19 mouse cellular contexts compared by ENCODE assay signal in genomic region chr4:87749532-87750234, GRCm38 (mm10).
DNase-seq lines count a peak whose midpoint lies in the region; ATAC-seq and TF ChIP-seq lines count a peak whose summit lies in the region.
"Had no signal": no experiment of that assay in that cellular context is flagged by ENCODE, and none has a peak within 500 bp of the region (broad histone marks: within the 10 kb centered on the region; RNA-seq: fewer than 3 reads in every experiment).

No protein-coding gene starts in this region.

- no peaks in the 10 kb centered on the region for H3K27me3 ChIP-seq in forebrain, postnatal 0 days (ENCODE audit: insufficient read depth, low read length)
- peaks cover 6% of the 10 kb centered on the region for H3K27me3 ChIP-seq in forebrain, embryonic 12.5 days
- no peaks in the 10 kb centered on the region for H3K27me3 ChIP-seq in lung, embryonic 16.5 days (ENCODE audit: control insufficient read depth, insufficient read depth, low read depth, low read length)
- no peaks in the 10 kb centered on the region for H3K27me3 ChIP-seq in midbrain, embryonic 16.5 days (ENCODE audit: control insufficient read depth, insufficient read depth, low read depth, low read length)
- H3K27me3 ChIP-seq in stomach, postnatal 0 days (ENCODE audit: control insufficient read depth, insufficient read depth, low read length), result no peaks in the 10 kb centered on the region
- H3K27me3 ChIP-seq: heart, embryonic 13.5 days; neural tube, embryonic 13.5 days had no signal

- peak; percentile 83 for ATAC-seq in forebrain, postnatal 0 days
- no peak for ATAC-seq in forebrain, embryonic 12.5 days (ENCODE audit: low FRiP score)
- ATAC-seq in lung, embryonic 16.5 days (ENCODE audit: low read depth), result peak; percentile 56; the same call in 1 of the 2 replicates
- ATAC-seq in midbrain, embryonic 16.5 days, result peak; percentile 77
- no peak for ATAC-seq in stomach, postnatal 0 days (ENCODE audit: low FRiP score, low TSS enrichment)
- ATAC-seq: CD4-positive, CD25-positive, alpha-beta regulatory T cell, adult 4 months; liver, postnatal 0 days had no signal

- no peak overlapping the region for H3K27ac ChIP-seq in forebrain, postnatal 0 days (ENCODE audit: low read depth, low read length)
- H3K27ac ChIP-seq in forebrain, embryonic 12.5 days, result no peak overlapping the region
- no peak overlapping the region; the same call in 1 of the 2 replicates for H3K27ac ChIP-seq in lung, embryonic 16.5 days (ENCODE audit: low read length)
- no peak overlapping the region; the same call in 1 of the 2 replicates for H3K27ac ChIP-seq in midbrain, embryonic 16.5 days (ENCODE audit: low read length)
- H3K27ac ChIP-seq in stomach, postnatal 0 days (replicated peaks), result no peak overlapping the region
- H3K27ac ChIP-seq: heart, embryonic 13.5 days; limb, embryonic 10.5 days; neural tube, embryonic 13.5 days had no signal

- no peaks in the 10 kb centered on the region for H3K4me1 ChIP-seq in forebrain, postnatal 0 days (ENCODE audit: insufficient read depth)
- peaks cover 15% of the 10 kb centered on the region for H3K4me1 ChIP-seq in forebrain, embryonic 12.5 days
- H3K4me1 ChIP-seq in lung, embryonic 16.5 days (replicated peaks; ENCODE audit: control insufficient read depth, insufficient read depth, low read length), result peaks cover 11% of the 10 kb centered on the region
- H3K4me1 ChIP-seq in midbrain, embryonic 16.5 days (ENCODE audit: control insufficient read depth, insufficient read depth, low read length), result peaks cover 9% of the 10 kb centered on the region
- no peaks in the 10 kb centered on the region for H3K4me1 ChIP-seq in stomach, postnatal 0 days (replicated peaks; ENCODE audit: control insufficient read depth, insufficient read depth)
- H3K4me1 ChIP-seq: megakaryocyte, embryonic 14.5 days had no signal

- H3K9ac ChIP-seq in forebrain, postnatal 0 days, result no peak overlapping the region
- H3K9ac ChIP-seq in forebrain, embryonic 12.5 days, result no peak overlapping the region
- H3K9ac ChIP-seq in lung, embryonic 16.5 days (ENCODE audit: low read length), result no peak overlapping the region
- no peak overlapping the region for H3K9ac ChIP-seq in midbrain, embryonic 16.5 days (ENCODE audit: low read depth, low read length)
- H3K9ac ChIP-seq in stomach, postnatal 0 days (ENCODE audit: low read length), result no peak overlapping the region
- H3K9ac ChIP-seq: heart, embryonic 13.5 days; liver, postnatal 0 days; neural tube, embryonic 13.5 days had no signal

- TF ChIP-seq EP300 in stomach, postnatal 0 days (optimal IDR thresholded peaks at IDR 0.05), result no peak

- WGBS in forebrain, postnatal 0 days, result 13% methylated on average over 4 of the region's 4 CpGs
- WGBS in forebrain, embryonic 12.5 days, result 36% methylated on average over 4 of the region's 4 CpGs
- WGBS in lung, embryonic 16.5 days, result 32% methylated on average over 4 of the region's 4 CpGs
- WGBS in midbrain, embryonic 16.5 days, result 23% methylated on average over 4 of the region's 4 CpGs
- WGBS in stomach, postnatal 0 days, result 28% methylated on average over 4 of the region's 4 CpGs

- no peak for TF ChIP-seq CTCF in forebrain, postnatal 0 days (IDR thresholded peaks at IDR 0.05; ENCODE audit: low read depth)
- TF ChIP-seq CTCF in stomach, postnatal 0 days (IDR thresholded peaks at IDR 0.05; ENCODE audit: low read depth), result no peak

- peak; percentile 6 for DNase-seq in cerebellum, adult 11-12 months
- DNase-seq in cerebellum, adult 8-10 months, result no peak
- no peak for DNase-seq in forebrain, postnatal 0 days
- DNase-seq in lung, postnatal 10 days, result no peak
- no peak for DNase-seq in stomach, postnatal 0 days (ENCODE audit: low spot score)
- DNase-seq: adrenal gland, postnatal 36 days; kidney, adult 8-10 months; kidney, postnatal 14 days; liver, postnatal 0 days; thymus, postnatal 4 days had no signal

- H3K4me2 ChIP-seq in forebrain, postnatal 0 days (ENCODE audit: low read depth), result no peak overlapping the region
- H3K4me2 ChIP-seq in forebrain, embryonic 12.5 days, result no peak overlapping the region
- no peak overlapping the region for H3K4me2 ChIP-seq in lung, embryonic 16.5 days (ENCODE audit: low read depth, low read length)
- H3K4me2 ChIP-seq in midbrain, embryonic 16.5 days (ENCODE audit: low read length), result no peak overlapping the region
- no peak overlapping the region for H3K4me2 ChIP-seq in stomach, postnatal 0 days (replicated peaks; ENCODE audit: low read depth)
- H3K4me2 ChIP-seq: heart, embryonic 13.5 days; neural tube, embryonic 13.5 days had no signal

- H3K9me3 ChIP-seq in forebrain, postnatal 0 days (ENCODE audit: low read length), result no peaks in the 10 kb centered on the region
- no peaks in the 10 kb centered on the region for H3K9me3 ChIP-seq in forebrain, embryonic 12.5 days
- no peaks in the 10 kb centered on the region for H3K9me3 ChIP-seq in lung, embryonic 16.5 days (ENCODE audit: control insufficient read depth, low read length)
- no peaks in the 10 kb centered on the region for H3K9me3 ChIP-seq in midbrain, embryonic 16.5 days (replicated peaks; ENCODE audit: control insufficient read depth, low read length, poor library complexity, severe bottlenecking)
- H3K9me3 ChIP-seq in stomach, postnatal 0 days (ENCODE audit: control insufficient read depth, low read length), result no peaks in the 10 kb centered on the region
- H3K9me3 ChIP-seq: limb, embryonic 10.5 days; megakaryocyte, embryonic 14.5 days; neural tube, embryonic 13.5 days had no signal

- H3K4me3 ChIP-seq in forebrain, postnatal 0 days (ENCODE audit: low read depth, low read length), result no peak overlapping the region
- H3K4me3 ChIP-seq in forebrain, embryonic 12.5 days (replicated peaks), result no peak overlapping the region
- no peak overlapping the region for H3K4me3 ChIP-seq in lung, embryonic 16.5 days (ENCODE audit: low read length)
- no peak overlapping the region for H3K4me3 ChIP-seq in midbrain, embryonic 16.5 days (ENCODE audit: low read depth, low read length)
- H3K4me3 ChIP-seq in stomach, postnatal 0 days (ENCODE audit: low read depth, low read length), result no peak overlapping the region
- H3K4me3 ChIP-seq: erythroblast, embryonic 14.5 days; heart, embryonic 13.5 days; limb, embryonic 10.5 days; megakaryocyte, embryonic 14.5 days; neural tube, embryonic 13.5 days had no signal

- H3K36me3 ChIP-seq in forebrain, postnatal 0 days (ENCODE audit: insufficient read depth), result no peaks in the 10 kb centered on the region
- H3K36me3 ChIP-seq in forebrain, embryonic 12.5 days (replicated peaks), result no peaks in the 10 kb centered on the region
- H3K36me3 ChIP-seq in lung, embryonic 16.5 days (ENCODE audit: control insufficient read depth, insufficient read depth, low read length), result no peaks in the 10 kb centered on the region
- no peaks in the 10 kb centered on the region for H3K36me3 ChIP-seq in midbrain, embryonic 16.5 days (ENCODE audit: control insufficient read depth, insufficient read depth, low read length)
- H3K36me3 ChIP-seq in stomach, postnatal 0 days (ENCODE audit: control insufficient read depth, insufficient read depth, low read length), result no peaks in the 10 kb centered on the region
- H3K36me3 ChIP-seq: heart, embryonic 13.5 days; limb, embryonic 10.5 days; neural tube, embryonic 13.5 days had no signal

Comparison
In these comparisons a context has a peak if more than half of its experiments do, and no peak if none do; other contexts are left out.
1. ATAC-seq: peak in forebrain, postnatal 0 days (single experiment), lung, embryonic 16.5 days (single experiment) and midbrain, embryonic 16.5 days (single experiment); none in forebrain, embryonic 12.5 days (single experiment) and stomach, postnatal 0 days (single experiment).